Mouse (Mus musculus): ENCODE measurements at regions not wholly inside any gene's neighbourhood (a gene's known extent, or its start where the extent isn't known, plus 50 kb on each side); places are given as distances from the start of the nearest gene placed in this dataset.

DNA sequence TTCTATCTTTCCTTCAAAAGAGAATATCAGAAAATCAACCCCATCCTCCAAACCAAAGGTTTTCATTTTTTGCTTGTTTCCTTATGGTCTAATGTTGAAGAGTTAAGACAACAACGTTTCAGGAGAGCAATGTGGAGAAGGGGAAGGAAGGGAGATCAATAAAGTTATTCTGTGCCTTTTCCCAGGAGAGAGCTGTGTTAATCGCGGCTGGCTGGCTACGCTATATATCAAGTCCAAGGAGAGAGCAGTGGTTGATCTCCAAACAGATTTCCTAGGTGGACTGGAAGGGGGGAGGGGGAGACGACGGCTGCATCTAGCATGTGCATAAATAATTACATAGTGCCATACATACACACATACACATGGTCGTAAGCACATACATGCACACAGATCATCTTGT, 404.3 kb upstream of the Ubash3b start:
- H3K27me3 ChIP-seq (ENCODE audit: control insufficient read depth, insufficient read depth, low read length), result no peaks in the 10 kb centered on the region
- no peak overlapping the region for H3K27ac ChIP-seq (ENCODE audit: control insufficient read depth, insufficient read depth, low read depth, low read length)
- no peak overlapping the region for H3K4me3 ChIP-seq (ENCODE audit: control insufficient read depth, low read depth, low read length)
- no peaks in the 10 kb centered on the region for H3K4me1 ChIP-seq (ENCODE audit: control insufficient read depth, insufficient read depth, low read length)
- TF ChIP-seq CTCF (IDR thresholded peaks at IDR 0.05; ENCODE audit: control insufficient read depth, insufficient read depth, insufficient replicate concordance, low read depth, low read length), result no peak
- TF ChIP-seq POLR2A (IDR thresholded peaks at IDR 0.05; ENCODE audit: control insufficient read depth, low read depth, low read length), result no peak
- no peaks in the 10 kb centered on the region for H3K36me3 ChIP-seq (ENCODE audit: control insufficient read depth, insufficient read depth, low read length)

DNA sequence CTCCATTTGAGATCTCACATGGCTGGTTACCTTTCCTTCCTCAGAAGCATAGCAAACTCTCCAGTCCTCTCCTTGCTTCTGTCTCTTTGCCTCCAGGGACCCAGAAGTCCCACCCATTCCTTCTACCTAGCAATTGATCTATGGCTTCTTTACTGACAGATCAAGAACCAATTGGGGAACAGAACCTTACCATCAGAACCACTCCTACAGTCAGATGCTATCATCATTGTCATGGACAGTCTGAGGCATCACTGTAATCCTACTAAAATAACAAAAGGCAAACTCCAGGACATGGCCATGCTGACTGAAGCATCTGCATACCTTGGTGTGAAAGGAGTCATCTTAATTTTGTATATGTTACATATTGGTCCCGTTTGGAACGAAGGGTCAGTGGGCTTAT, 401.9 kb upstream of the Ubash3b start:
- Histone ChIP-seq H3K27me3 (ENCODE audit: control insufficient read depth, insufficient read depth, low read length) (no peaks in the 10 kb centered on the region), H3K4me1 (ENCODE audit: control insufficient read depth, insufficient read depth, low read length) (no peaks in the 10 kb centered on the region), H3K4me3 (ENCODE audit: control insufficient read depth, low read depth, low read length) (no peak overlapping the region), H3K36me3 (ENCODE audit: control insufficient read depth, insufficient read depth, low read length) (no peaks in the 10 kb centered on the region), H3K27ac (ENCODE audit: control insufficient read depth, insufficient read depth, low read depth, low read length) (no peak overlapping the region)
- TF ChIP-seq CTCF (IDR thresholded peaks at IDR 0.05; ENCODE audit: control insufficient read depth, insufficient read depth, insufficient replicate concordance, low read depth, low read length) (no peak), POLR2A (IDR thresholded peaks at IDR 0.05; ENCODE audit: control insufficient read depth, low read depth, low read length) (no peak)

DNA sequence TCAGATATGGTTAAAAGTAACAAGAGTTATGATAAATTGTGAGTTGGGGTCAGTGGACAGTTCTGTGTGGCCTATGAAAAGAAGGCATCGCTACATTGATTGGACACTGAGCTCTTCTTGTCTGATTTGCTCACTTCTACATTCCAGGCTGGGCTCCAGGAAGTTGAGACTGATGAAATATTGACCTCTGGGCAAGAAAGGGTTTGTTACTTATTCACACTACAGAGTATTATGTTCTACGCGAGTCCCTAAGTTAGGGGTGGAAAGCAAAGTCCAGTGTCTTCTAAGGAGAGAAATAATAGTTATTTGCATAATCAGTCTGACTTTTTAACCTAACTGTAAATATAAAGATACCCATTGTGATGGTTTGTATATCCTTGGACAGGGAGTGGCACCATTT, 397.0 kb upstream of the Ubash3b start:
- no peak overlapping the region for H3K27ac ChIP-seq (ENCODE audit: control insufficient read depth, insufficient read depth, low read depth, low read length)
- H3K36me3 ChIP-seq (ENCODE audit: control insufficient read depth, insufficient read depth, low read length), result no peaks in the 10 kb centered on the region
- no peaks in the 10 kb centered on the region for H3K4me1 ChIP-seq (ENCODE audit: control insufficient read depth, insufficient read depth, low read length)
- no peaks in the 10 kb centered on the region for H3K27me3 ChIP-seq (ENCODE audit: control insufficient read depth, insufficient read depth, low read length)
- TF ChIP-seq CTCF (IDR thresholded peaks at IDR 0.05; ENCODE audit: control insufficient read depth, insufficient read depth, insufficient replicate concordance, low read depth, low read length) (no peak), POLR2A (IDR thresholded peaks at IDR 0.05; ENCODE audit: control insufficient read depth, low read depth, low read length) (no peak)
- H3K4me3 ChIP-seq (ENCODE audit: control insufficient read depth, low read depth, low read length), result peak overlapping the region; percentile 40; the same call in 1 of the 2 replicates

DNA sequence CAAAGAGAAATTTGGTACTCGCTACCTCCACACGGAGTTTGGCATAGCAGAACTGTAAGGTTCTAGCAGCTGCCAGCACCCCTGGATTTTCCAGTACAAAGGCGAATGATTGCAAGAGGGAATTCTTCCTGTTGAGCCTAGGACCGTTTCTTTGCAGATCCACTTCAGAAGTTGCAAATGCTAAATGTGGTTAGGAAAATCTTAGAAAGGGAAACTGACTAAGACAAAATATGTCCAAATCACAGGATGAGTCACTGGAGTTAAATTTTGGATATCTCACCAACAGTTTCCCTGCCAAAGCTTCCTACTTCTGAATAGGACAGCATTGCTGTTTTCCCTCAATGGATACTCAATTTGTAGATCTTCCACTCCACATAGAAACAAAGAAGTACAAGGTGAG, 395.4 kb upstream of the Ubash3b start:
- no peaks in the 10 kb centered on the region for H3K27me3 ChIP-seq (ENCODE audit: control insufficient read depth, insufficient read depth, low read length)
- H3K4me1 ChIP-seq (ENCODE audit: control insufficient read depth, insufficient read depth, low read length), result no peaks in the 10 kb centered on the region
- H3K27ac ChIP-seq (ENCODE audit: control insufficient read depth, insufficient read depth, low read depth, low read length), result no peak overlapping the region
- H3K4me3 ChIP-seq (ENCODE audit: control insufficient read depth, low read depth, low read length), result no peak overlapping the region
- H3K36me3 ChIP-seq (ENCODE audit: control insufficient read depth, insufficient read depth, low read length), result no peaks in the 10 kb centered on the region
- TF ChIP-seq CTCF (IDR thresholded peaks at IDR 0.05; ENCODE audit: control insufficient read depth, insufficient read depth, insufficient replicate concordance, low read depth, low read length), result no peak
- no peak for TF ChIP-seq POLR2A (IDR thresholded peaks at IDR 0.05; ENCODE audit: control insufficient read depth, low read depth, low read length)

DNA sequence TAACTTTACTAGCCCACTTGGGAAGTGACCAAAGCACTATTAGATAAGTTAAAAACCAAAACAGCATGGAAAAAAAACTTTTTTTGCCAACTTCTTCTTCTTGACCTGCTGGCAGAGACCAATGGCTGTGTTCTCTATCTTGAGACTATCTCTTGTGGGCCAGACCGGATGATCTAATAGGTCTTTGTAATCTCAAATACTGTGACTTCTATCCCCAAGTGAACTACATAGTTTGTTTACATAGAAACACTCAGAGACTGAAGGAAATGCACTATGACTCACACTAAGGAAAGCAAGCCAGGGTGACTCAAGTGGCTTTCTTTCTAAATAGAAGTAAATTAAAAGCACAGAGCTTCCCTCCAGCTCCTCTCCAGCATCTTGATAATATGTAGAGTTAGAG, 384.3 kb upstream of the Ubash3b start:
- Histone ChIP-seq H3K27ac (ENCODE audit: control insufficient read depth, insufficient read depth, low read depth, low read length) (no peak overlapping the region), H3K27me3 (ENCODE audit: control insufficient read depth, insufficient read depth, low read length) (no peaks in the 10 kb centered on the region), H3K4me3 (ENCODE audit: control insufficient read depth, low read depth, low read length) (no peak overlapping the region), H3K36me3 (ENCODE audit: control insufficient read depth, insufficient read depth, low read length) (no peaks in the 10 kb centered on the region), H3K4me1 (ENCODE audit: control insufficient read depth, insufficient read depth, low read length) (no peaks in the 10 kb centered on the region)
- TF ChIP-seq POLR2A (IDR thresholded peaks at IDR 0.05; ENCODE audit: control insufficient read depth, low read depth, low read length) (no peak), CTCF (IDR thresholded peaks at IDR 0.05; ENCODE audit: control insufficient read depth, insufficient read depth, insufficient replicate concordance, low read depth, low read length) (no peak)

DNA sequence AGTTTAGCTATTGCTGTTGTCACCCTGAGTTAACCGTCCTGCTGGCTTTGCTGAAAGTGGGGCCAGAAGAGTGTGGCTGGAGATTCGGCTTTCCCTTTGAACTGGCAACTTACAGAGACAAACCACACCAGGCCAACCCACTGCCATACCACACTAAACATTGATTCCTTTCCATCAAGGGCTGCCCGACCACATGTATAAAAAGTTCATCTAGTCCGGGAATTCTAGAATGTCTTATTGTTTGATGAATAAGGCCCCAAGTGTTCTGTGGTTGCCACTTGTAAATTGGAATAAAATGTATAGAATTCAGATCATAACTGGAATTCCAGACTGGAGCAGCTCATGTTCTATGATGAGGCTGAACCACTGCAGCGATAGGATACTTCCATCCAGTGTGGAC, 381.0 kb upstream of the Ubash3b start:
- TF ChIP-seq CTCF (IDR thresholded peaks at IDR 0.05; ENCODE audit: control insufficient read depth, insufficient read depth, insufficient replicate concordance, low read depth, low read length), result no peak
- H3K4me3 ChIP-seq (ENCODE audit: control insufficient read depth, low read depth, low read length), result no peak overlapping the region
- no peaks in the 10 kb centered on the region for H3K27me3 ChIP-seq (ENCODE audit: control insufficient read depth, insufficient read depth, low read length)
- no peaks in the 10 kb centered on the region for H3K36me3 ChIP-seq (ENCODE audit: control insufficient read depth, insufficient read depth, low read length)
- H3K4me1 ChIP-seq (ENCODE audit: control insufficient read depth, insufficient read depth, low read length), result no peaks in the 10 kb centered on the region
- H3K27ac ChIP-seq (ENCODE audit: control insufficient read depth, insufficient read depth, low read depth, low read length), result no peak overlapping the region

DNA sequence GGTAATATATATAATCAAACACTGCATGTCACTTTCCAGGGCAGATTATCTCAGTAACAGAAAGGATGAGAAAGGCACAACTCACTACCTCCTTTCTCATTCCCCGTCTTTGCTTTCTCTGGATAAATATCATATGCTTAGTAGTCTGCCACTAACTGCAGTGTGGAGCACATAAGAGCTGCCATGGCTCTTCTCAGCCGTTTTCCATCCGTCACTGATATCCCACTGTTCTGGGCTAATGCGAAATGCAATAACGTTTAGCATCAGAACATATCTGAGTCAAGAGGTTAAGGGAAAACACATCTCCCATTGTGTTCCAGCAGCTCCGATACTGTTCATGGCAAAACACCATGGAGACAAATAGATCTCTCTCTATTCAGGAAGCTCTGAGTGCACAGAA, 379.8 kb upstream of the Ubash3b start:
- Histone ChIP-seq H3K4me1 (ENCODE audit: control insufficient read depth, insufficient read depth, low read length) (no peaks in the 10 kb centered on the region), H3K27ac (ENCODE audit: control insufficient read depth, insufficient read depth, low read depth, low read length) (no peak overlapping the region), H3K4me3 (ENCODE audit: control insufficient read depth, low read depth, low read length) (no peak overlapping the region), H3K36me3 (ENCODE audit: control insufficient read depth, insufficient read depth, low read length) (no peaks in the 10 kb centered on the region), H3K27me3 (ENCODE audit: control insufficient read depth, insufficient read depth, low read length) (no peaks in the 10 kb centered on the region)
- TF ChIP-seq CTCF (IDR thresholded peaks at IDR 0.05; ENCODE audit: control insufficient read depth, insufficient read depth, insufficient replicate concordance, low read depth, low read length), result no peak
- no peak for TF ChIP-seq POLR2A (IDR thresholded peaks at IDR 0.05; ENCODE audit: control insufficient read depth, low read depth, low read length)

DNA sequence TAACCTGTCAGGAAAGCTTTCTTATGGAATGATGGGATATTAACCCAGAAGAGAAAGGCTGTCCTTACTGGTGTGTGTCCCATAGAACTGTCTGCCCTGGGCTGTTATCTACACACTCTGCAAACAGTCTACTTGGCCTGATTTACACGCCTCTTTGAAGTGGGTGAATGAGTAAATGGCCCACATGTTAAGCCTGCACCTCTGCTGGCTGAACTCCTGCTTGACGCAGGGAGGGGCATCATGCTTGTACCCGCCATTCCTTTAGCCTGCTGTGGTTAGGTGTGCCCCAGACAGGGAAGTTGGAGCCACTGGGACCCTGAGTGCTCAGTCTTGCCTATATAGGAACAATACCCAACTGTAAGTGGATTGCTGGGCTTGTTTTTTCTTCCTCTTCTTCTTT, 371.3 kb upstream of the Ubash3b start:
- Histone ChIP-seq H3K27ac (ENCODE audit: control insufficient read depth, insufficient read depth, low read depth, low read length) (no peak overlapping the region), H3K36me3 (ENCODE audit: control insufficient read depth, insufficient read depth, low read length) (no peaks in the 10 kb centered on the region), H3K4me1 (ENCODE audit: control insufficient read depth, insufficient read depth, low read length) (no peaks in the 10 kb centered on the region), H3K4me3 (ENCODE audit: control insufficient read depth, low read depth, low read length) (no peak overlapping the region), H3K27me3 (ENCODE audit: control insufficient read depth, insufficient read depth, low read length) (no peaks in the 10 kb centered on the region)
- TF ChIP-seq POLR2A (IDR thresholded peaks at IDR 0.05; ENCODE audit: control insufficient read depth, low read depth, low read length), result no peak
- TF ChIP-seq CTCF (IDR thresholded peaks at IDR 0.05; ENCODE audit: control insufficient read depth, insufficient read depth, insufficient replicate concordance, low read depth, low read length), result no peak
